Mouse (Mus musculus) liver, postnatal 0 days (tissue): Measurements from ENCODE around the gene Kcnh4. TPM values are rescaled to one million over a fixed set of nuclear protein-coding genes. Genes with fewer than 3 reads are reported as not detected.

ENCODE experiments used
- ATAC-seq: fragments of 200-750 bp; cut with Nextera tagmentation; 2 replicates; pipeline ENCODE4 v1.8.0; 2017; ENCODE audit warnings: mild to moderate bottlenecking, moderate library complexity
- DNase-seq: peaks from one replicate; pipeline ENCODE4 v3.0.0-alpha.2; 2016
- H3K27ac ChIP-seq: fragments of 300-500 bp; sonication (generic); 2 replicates; pipeline ENCODE4 v1.5.1; 2014; ENCODE audit warnings: antibody characterized with exemption, moderate library complexity, mild to moderate bottlenecking, low read depth
- H3K27me3 ChIP-seq: fragments of 300-500 bp; sonication (generic); 2 replicates; pipeline ENCODE4 v1.6.1; 2014; ENCODE audit warnings: low read length, control low read depth, mixed read lengths; ENCODE audit not compliant: insufficient read depth
- H3K36me3 ChIP-seq: fragments of 300-500 bp; sonication (generic); replicated peaks from 2 replicates; pipeline ENCODE4 v1.6.1; 2014; ENCODE audit warnings: mild to moderate bottlenecking, control low read depth, low read length, moderate library complexity, mixed read lengths; ENCODE audit not compliant: insufficient read depth
- H3K4me1 ChIP-seq: fragments of 300-500 bp; sonication (generic); 2 replicates; pipeline ENCODE4 v1.6.1; 2014; ENCODE audit warnings: antibody characterized with exemption, mild to moderate bottlenecking, control low read depth; ENCODE audit not compliant: insufficient read depth
- H3K4me2 ChIP-seq: fragments of 300-500 bp; sonication (generic); 2 replicates; pipeline ENCODE4 v1.6.1; 2014; ENCODE audit warnings: low read depth, mild to moderate bottlenecking, low read length, moderate library complexity, mixed read lengths
- H3K4me3 ChIP-seq: fragments of 300-500 bp; sonication (generic); 2 replicates; pipeline ENCODE4 v1.5.1; 2014; ENCODE audit warnings: low read depth, low read length
- H3K9ac ChIP-seq: fragments of 300-500 bp; sonication (generic); replicated peaks from 2 replicates; pipeline ENCODE4 v1.6.1; 2014; ENCODE audit warnings: mild to moderate bottlenecking, moderate library complexity
- H3K9me3 ChIP-seq: fragments of 300-500 bp; sonication (generic); 2 replicates; pipeline ENCODE4 v1.6.1; 2016; ENCODE audit warnings: mild to moderate bottlenecking, control low read depth, low read length, mixed read lengths
- CTCF ChIP-seq: sonication (generic); IDR thresholded peaks from 2 replicates; pipeline ENCODE4 v1.5.1; 2016; ENCODE audit warnings: antibody characterized with exemption, low read depth
- EP300 ChIP-seq: IDR thresholded peaks from 2 replicates; pipeline ENCODE4 v1.6.1; 2016; ENCODE audit warnings: antibody characterized with exemption, low read depth, mild to moderate bottlenecking
- WGBS: fragments of 180-500 bp; shearing (Covaris S2); extraction: QIAGEN DNeasy Blood & Tissue Kit; methylation state at CpG from one replicate; pipeline ENCODE4 v1.1.7; 2014; ENCODE audit not compliant: insufficient replicate concordance; 5-methylcytosine and 5-hydroxymethylcytosine counted together
- polyA plus RNA-seq: library from polyadenylated mRNA; unstranded; fragments of >200 nt; fragmentation: Nextera tagmentation; extraction: Ambion mirVana; gene quantifications from 2 replicates; pipeline ENCODE4 v1.2.1, GENCODE M21; 2015

Gene Kcnh4
- polyA plus RNA-seq, 1 experiment from 2014 or later = not detected

GRCm38 (mm10) chr11:100703851-100704531, 55.8 kb downstream of the Kcnh4 start, which contains the start of gene Dhx58:
TSS of gene Dhx58 (minus strand) at chr11:100704271.
- 41% methylated on average over 7 of the region's 7 CpGs for WGBS
- H3K9ac ChIP-seq = peak within 1 kb of the TSS; percentile 71

DNA sequence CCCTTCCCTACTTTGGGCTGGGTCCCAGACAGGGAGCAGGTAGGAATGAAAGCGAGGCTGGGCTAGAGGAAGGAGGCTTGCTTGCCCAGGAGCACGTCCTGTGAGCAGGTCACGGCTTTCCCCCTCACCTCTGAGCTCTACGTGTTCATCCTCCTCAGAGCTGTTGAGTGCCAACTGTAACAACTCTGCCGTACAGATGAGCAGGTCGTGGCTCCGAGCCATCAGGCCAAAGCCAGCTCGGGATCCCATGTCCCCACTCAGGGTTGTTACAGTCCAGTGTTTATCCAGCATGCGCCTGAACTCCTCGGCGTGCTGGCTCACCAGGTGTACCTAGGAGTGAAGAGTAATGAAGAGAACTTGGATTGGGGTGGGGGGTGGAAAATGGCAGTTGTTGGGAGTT, 56.4 kb downstream of the Kcnh4 start:
- Histone ChIP-seq H3K4me1 (peaks cover 30% of the 10 kb centered on the region), H3K27me3 (no peaks in the 10 kb centered on the region), H3K9ac (peak overlapping the region; percentile 71), H3K27ac (peak overlapping the region; percentile 71), H3K4me3 (peak overlapping the region; percentile 55), H3K9me3 (no peaks in the 10 kb centered on the region), H3K4me2 (peak overlapping the region; percentile 86), H3K36me3 (peaks cover 25% of the 10 kb centered on the region)
- 61% methylated on average over 11 of the region's 11 CpGs for WGBS
- TF ChIP-seq EP300 (no peak), CTCF (no peak)
- no peak for DNase-seq
- ATAC-seq = no peak

More at GRCm38 (mm10) chr11:100703851-100704531, 55.8 kb downstream of the Kcnh4 start, which contains the start of gene Dhx58:
- Histone ChIP-seq H3K27me3 (no peaks in the 10 kb centered on the region), H3K27ac (peak within 1 kb of the TSS; percentile 71), H3K9me3 (no peaks in the 10 kb centered on the region), H3K36me3 (peaks cover 31% of the 10 kb centered on the region), H3K4me2 (peak within 1 kb of the TSS; percentile 86), H3K4me3 (peak within 1 kb of the TSS; percentile 55), H3K4me1 (peaks cover 30% of the 10 kb centered on the region)
- peak; percentile 37 for ATAC-seq
- no peak for DNase-seq
- TF ChIP-seq CTCF (no peak), EP300 (no peak)

- peak overlapping the region; percentile 71 for H3K27ac ChIP-seq
- TF ChIP-seq EP300 (no peak), CTCF (no peak)
- H3K27me3 ChIP-seq = no peaks in the 10 kb centered on the region
- peaks cover 30% of the 10 kb centered on the region for H3K4me1 ChIP-seq
- peak overlapping the region; percentile 71 for H3K9ac ChIP-seq
- WGBS = 29% methylated on average over 7 of the region's 7 CpGs
- H3K36me3 ChIP-seq = peaks cover 23% of the 10 kb centered on the region
- H3K4me3 ChIP-seq = peak overlapping the region; percentile 55
- no peaks in the 10 kb centered on the region for H3K9me3 ChIP-seq
- DNase-seq = no peak
- ATAC-seq = 0 out of 2 replicates have a peak, but pooled peaks have one; percentile 3
- H3K4me2 ChIP-seq = peak overlapping the region; percentile 86
Observed at GRCm38 (mm10) chr11:100702906-100703305, 56.8 kb downstream of the Kcnh4 start.

DNA sequence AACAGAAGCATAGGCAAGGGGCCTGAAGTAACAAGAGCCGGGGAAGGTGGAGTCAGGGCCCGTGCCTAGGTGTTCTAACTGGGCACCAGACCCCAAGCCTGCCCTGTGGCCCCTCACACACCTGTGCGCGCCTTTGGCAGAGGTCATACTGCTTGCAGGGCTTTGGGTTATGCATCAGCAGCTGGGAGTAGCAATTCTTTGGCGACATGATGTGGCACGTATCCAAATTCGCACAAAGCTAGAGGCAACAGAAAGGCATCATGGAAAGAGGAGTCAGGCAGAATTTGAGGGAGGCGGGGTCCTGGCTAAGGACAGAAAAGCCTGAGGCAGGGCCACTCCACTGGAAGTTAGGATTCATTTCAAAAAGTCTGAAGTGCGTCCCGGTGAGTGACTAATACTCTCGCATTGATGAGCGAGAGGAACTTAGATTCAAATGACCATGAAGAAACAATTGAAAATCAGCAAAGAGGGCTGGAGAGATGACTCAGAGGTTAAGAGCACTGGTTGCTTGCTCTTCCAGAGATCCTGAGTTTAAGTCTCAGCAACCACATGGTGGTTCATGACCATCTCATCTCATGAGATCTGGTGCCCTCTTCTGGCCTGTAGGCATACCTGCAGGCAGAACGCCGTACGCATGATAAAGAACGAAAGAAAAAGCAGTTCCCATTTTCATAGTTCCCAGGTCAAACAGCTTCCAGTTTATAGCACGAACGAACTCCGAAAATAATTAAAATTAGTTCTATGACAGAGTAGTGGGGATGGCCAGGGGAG, 57.5 kb downstream of the Kcnh4 start:
- Histone ChIP-seq H3K4me1 (peaks cover 30% of the 10 kb centered on the region), H3K4me2 (peak overlapping the region; percentile 86), H3K9ac (peak overlapping the region; percentile 71), H3K9me3 (no peaks in the 10 kb centered on the region), H3K4me3 (peak overlapping the region; percentile 55), H3K27me3 (no peaks in the 10 kb centered on the region), H3K36me3 (peaks cover 23% of the 10 kb centered on the region), H3K27ac (peak overlapping the region; percentile 71)
- ATAC-seq (peak; percentile 65), DNase-seq (peak; percentile 75)
- no peak for TF ChIP-seq EP300
- TF ChIP-seq CTCF = peak; percentile 98
- WGBS = 41% methylated on average over 19 of the region's 19 CpGs

DNA sequence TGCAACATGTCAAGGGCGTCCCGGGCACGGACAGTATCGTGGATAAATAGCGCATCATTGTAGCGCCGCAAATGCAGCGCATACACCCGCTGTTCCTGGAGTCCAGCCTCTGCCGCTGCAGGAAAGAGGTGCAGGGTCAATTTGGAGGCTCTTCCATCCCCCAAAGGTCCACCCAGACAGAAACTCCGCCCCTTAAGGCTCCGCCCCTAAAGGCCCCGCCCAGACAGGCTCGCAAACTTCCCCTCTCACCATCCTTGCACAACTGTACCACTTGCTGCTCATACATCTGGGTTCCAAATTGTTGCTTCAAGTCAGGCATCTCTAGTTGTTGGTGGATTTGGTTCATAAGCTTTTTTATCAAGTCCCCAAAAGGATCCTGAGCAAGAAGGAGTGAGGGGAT, 58.4 kb downstream of the Kcnh4 start:
- H3K27ac ChIP-seq = no peak overlapping the region
- H3K4me1 ChIP-seq = peaks cover 30% of the 10 kb centered on the region
- TF ChIP-seq CTCF (no peak), EP300 (no peak)
- H3K27me3 ChIP-seq = no peaks in the 10 kb centered on the region
- H3K9ac ChIP-seq = no peak overlapping the region
- ATAC-seq = peak; percentile 63
- WGBS = 6% methylated on average over 14 of the region's 14 CpGs
- DNase-seq = peak; percentile 90
- peak overlapping the region; percentile 59 for H3K4me2 ChIP-seq
- peak overlapping the region; percentile 33 for H3K4me3 ChIP-seq
- peaks cover 15% of the 10 kb centered on the region for H3K36me3 ChIP-seq
- H3K9me3 ChIP-seq = no peaks in the 10 kb centered on the region

- Histone ChIP-seq H3K27me3 (no peaks in the 10 kb centered on the region), H3K4me3 (peak overlapping the region; percentile 33; the same call in 1 of the 2 replicates), H3K4me1 (peaks cover 30% of the 10 kb centered on the region), H3K4me2 (peak overlapping the region; percentile 59; the same call in 1 of the 2 replicates), H3K27ac (no peak overlapping the region), H3K36me3 (peaks cover 9% of the 10 kb centered on the region), H3K9me3 (no peaks in the 10 kb centered on the region), H3K9ac (no peak overlapping the region)
- DNase-seq (no peak), ATAC-seq (no peak)
- 73% methylated on average over 3 of the region's 3 CpGs for WGBS
- TF ChIP-seq EP300 (no peak), CTCF (no peak)
Observed at GRCm38 (mm10) chr11:100700710-100701109, 59.0 kb downstream of the Kcnh4 start.
